Mouse (Mus musculus): ENCODE results near the gene Gsc2. TPM values are rescaled to one million over a fixed set of nuclear protein-coding genes. Genes with fewer than 3 reads are reported as not detected.

Gene Gsc2
- total and polyA plus RNA-seq, 3 experiments: not detected

- peaks cover 9 to 25% of the 10 kb centered on the region in 2 experiments for H3K4me1 ChIP-seq (ENCODE audit: control insufficient read depth in 1 of 2, insufficient read depth in 2 of 2, low read length in 2 of 2)
Observed at GRCm38 (mm10) chr16:17928627-17929104, 13.8 kb upstream of the Gsc2 start.

GRCm38 (mm10) chr16:17928087-17928580, 13.3 kb upstream of the Gsc2 start, which contains the start of gene Slc25a1:
Gene Slc25a1, minus strand, starts transcription at chr16:17928219.
- H3K27ac ChIP-seq (ENCODE audit: control insufficient read depth, low read depth, low read length): peak within 1 kb of the TSS; percentile 96
- peaks cover 0 to 8% of the 10 kb centered on the region in 2 experiments; a peak in 2 of 4 replicates for H3K36me3 ChIP-seq (ENCODE audit: control insufficient read depth in 1 of 2, insufficient read depth in 2 of 2, low read length in 2 of 2)
- peaks cover 9% of the 10 kb centered on the region for H3K79me2 ChIP-seq (ENCODE audit: control insufficient read depth, insufficient read depth, low read length, poor library complexity)
- peaks cover 6 to 20% of the 10 kb centered on the region in 2 experiments for H3K4me1 ChIP-seq (ENCODE audit: control insufficient read depth in 1 of 2, insufficient read depth in 2 of 2, low read length in 2 of 2)
- H3K9ac ChIP-seq (ENCODE audit: control insufficient read depth, low read depth, low read length, poor library complexity, severe bottlenecking): peak within 1 kb of the TSS; percentile 86
- DNase-seq (ENCODE audit: low read depth, low spot score): peak; percentile 95
- no peaks in the 10 kb centered on the region for H3K27me3 ChIP-seq (ENCODE audit: control insufficient read depth in 1 of 2, insufficient read depth in 2 of 2, low read length in 2 of 2)
- H3K4me3 ChIP-seq (ENCODE audit: control insufficient read depth in 1 of 2, insufficient read depth in 1 of 2, low read depth in 2 of 2, low read length in 2 of 2): peak within 1 kb of the TSS; percentile 71 to 80
- no peaks in the 10 kb centered on the region for H3K9me3 ChIP-seq (replicated peaks; ENCODE audit: insufficient read depth, low read length)
- TF ChIP-seq HCFC1 (IDR thresholded peaks at IDR 0.05; ENCODE audit: low read depth, low read length): 0 out of 2 replicates have a peak, but pooled peaks have one; percentile 8
- peak; percentile 90 for TF ChIP-seq POLR2AphosphoS2 (IDR thresholded peaks at IDR 0.05; ENCODE audit: low read length)
- no peak for TF ChIP-seq GABPA (IDR thresholded peaks at IDR 0.05; ENCODE audit: low read depth, low read length)
- no peak for TF ChIP-seq TAL1 (IDR thresholded peaks at IDR 0.05; ENCODE audit: low read length)
- TF ChIP-seq E2F4 (IDR thresholded peaks at IDR 0.05; ENCODE audit: borderline replicate concordance, low read depth, low read length): peak; percentile 38; the same call in 1 of the 2 replicates
- TF ChIP-seq MAFK (IDR thresholded peaks at IDR 0.05; ENCODE audit: borderline replicate concordance, low read depth, low read length): no peak
- peak; percentile 80 for TF ChIP-seq NELFE (IDR thresholded peaks at IDR 0.05; ENCODE audit: low read depth, low read length)
- TF ChIP-seq ZMIZ1 (IDR thresholded peaks at IDR 0.05; ENCODE audit: low read depth, low read length): peak; percentile 15; the same call in 1 of the 2 replicates
- no peak for TF ChIP-seq GATA1 (IDR thresholded peaks at IDR 0.05; ENCODE audit: low read depth, low read length)
- 0 out of 2 replicates have a peak, but pooled peaks have one; percentile 36 for TF ChIP-seq UBTF (IDR thresholded peaks at IDR 0.05; ENCODE audit: borderline replicate concordance, insufficient read depth, low read depth, low read length)
- TF ChIP-seq ETS1 (IDR thresholded peaks at IDR 0.05; ENCODE audit: low read depth, low read length): no peak
- TF ChIP-seq TBP (IDR thresholded peaks at IDR 0.05; ENCODE audit: low read depth, low read length): 0 out of 2 replicates have a peak, but pooled peaks have one; percentile 5
- no peak for TF ChIP-seq MYB (IDR thresholded peaks at IDR 0.05; ENCODE audit: low read depth, low read length)
- TF ChIP-seq POLR2A (IDR thresholded peaks at IDR 0.05; ENCODE audit: control insufficient read depth in 1 of 2, insufficient read depth in 1 of 2, low read depth in 1 of 2, low read length in 2 of 2, poor library complexity in 1 of 2): peak; percentile 14 to 94
- TF ChIP-seq USF2 (IDR thresholded peaks at IDR 0.05; ENCODE audit: borderline replicate concordance in 1 of 2, insufficient read depth in 1 of 2, low read depth in 1 of 2, low read length in 2 of 2): no peak
- peak; percentile 70 for TF ChIP-seq BHLHE40 (IDR thresholded peaks at IDR 0.05; ENCODE audit: borderline replicate concordance, low read depth, low read length)
- no peak for TF ChIP-seq ZNF384 (IDR thresholded peaks at IDR 0.05; ENCODE audit: low read depth, low read length)
- no peak for TF ChIP-seq CHD2 (IDR thresholded peaks at IDR 0.05; ENCODE audit: low read length)
- no peak for TF ChIP-seq ZC3H11A (IDR thresholded peaks at IDR 0.05; ENCODE audit: low read depth, low read length)
- TF ChIP-seq ZKSCAN1 (IDR thresholded peaks at IDR 0.05; ENCODE audit: low read depth, low read length): no peak
- TF ChIP-seq MAX (IDR thresholded peaks at IDR 0.05; ENCODE audit: low read length): peak; percentile 95
- no peak for TF ChIP-seq KAT2A (conservative IDR thresholded peaks at IDR 0.05; ENCODE audit: low read depth, low read length)

More at GRCm38 (mm10) chr16:17928627-17929104, 13.8 kb upstream of the Gsc2 start:
- Histone ChIP-seq H3K9me3 (replicated peaks; ENCODE audit: insufficient read depth, low read length) (no peaks in the 10 kb centered on the region), H3K9ac (ENCODE audit: control insufficient read depth, low read depth, low read length, poor library complexity, severe bottlenecking) (peak overlapping the region; percentile 86), H3K27me3 (ENCODE audit: control insufficient read depth in 1 of 2, insufficient read depth in 2 of 2, low read length in 2 of 2) (no peaks in the 10 kb centered on the region), H3K27ac (ENCODE audit: control insufficient read depth, low read depth, low read length) (peak overlapping the region; percentile 96), H3K36me3 (ENCODE audit: control insufficient read depth in 1 of 2, insufficient read depth in 2 of 2, low read length in 2 of 2) (peaks cover 0 to 14% of the 10 kb centered on the region in 2 experiments; a peak in 2 of 4 replicates), H3K4me3 (ENCODE audit: control insufficient read depth in 1 of 2, insufficient read depth in 1 of 2, low read depth in 2 of 2, low read length in 2 of 2) (peak overlapping the region; percentile 58 to 80), H3K79me2 (ENCODE audit: control insufficient read depth, insufficient read depth, low read length, poor library complexity) (peaks cover 9% of the 10 kb centered on the region)
- peak; percentile 95 for DNase-seq (ENCODE audit: low read depth, low spot score)
- peak; percentile 17; the same call in 1 of the 2 replicates for TF ChIP-seq MYC (IDR thresholded peaks at IDR 0.05; ENCODE audit: low read depth, low read length)
- peak; percentile 58 for TF ChIP-seq RAD21 (IDR thresholded peaks at IDR 0.05; ENCODE audit: low read depth, low read length)
- no peak for TF ChIP-seq ZMIZ1 (IDR thresholded peaks at IDR 0.05; ENCODE audit: low read depth, low read length)
- peak; percentile 26; the same call in 1 of the 2 replicates for TF ChIP-seq ZC3H11A (IDR thresholded peaks at IDR 0.05; ENCODE audit: low read depth, low read length)
- TF ChIP-seq TAL1 (IDR thresholded peaks at IDR 0.05; ENCODE audit: low read length): peak; percentile 74
- TF ChIP-seq TBP (IDR thresholded peaks at IDR 0.05; ENCODE audit: low read depth, low read length): peak; percentile 69; the same call in 1 of the 2 replicates
- TF ChIP-seq CHD1 (IDR thresholded peaks at IDR 0.05; ENCODE audit: low read depth, low read length): no peak
- no peak for TF ChIP-seq KAT2A (conservative IDR thresholded peaks at IDR 0.05; ENCODE audit: low read depth, low read length)
- peak in 1 of 2 experiments; percentile 52; a peak in 1 of 4 replicates for TF ChIP-seq POLR2A (IDR thresholded peaks at IDR 0.05; ENCODE audit: control insufficient read depth in 1 of 2, insufficient read depth in 1 of 2, low read depth in 1 of 2, low read length in 2 of 2, poor library complexity in 1 of 2)
- TF ChIP-seq SMC3 (IDR thresholded peaks at IDR 0.05; ENCODE audit: low read depth, low read length): peak; percentile 69
- TF ChIP-seq EP300 (IDR thresholded peaks at IDR 0.05; ENCODE audit: low read depth in 1 of 2, low read length in 2 of 2): peak; percentile 9 to 24; a peak in 1 of 4 replicates
- TF ChIP-seq MYB (IDR thresholded peaks at IDR 0.05; ENCODE audit: low read depth, low read length): no peak
- TF ChIP-seq JUND (IDR thresholded peaks at IDR 0.05; ENCODE audit: low read depth, low read length): no peak
- TF ChIP-seq GABPA (IDR thresholded peaks at IDR 0.05; ENCODE audit: low read depth, low read length): no peak
- TF ChIP-seq TCF12 (IDR thresholded peaks at IDR 0.05; ENCODE audit: low read depth, low read length): peak; percentile 14; the same call in 1 of the 2 replicates
- peak; percentile 71; the same call in 1 of the 2 replicates for TF ChIP-seq SIN3A (IDR thresholded peaks at IDR 0.05; ENCODE audit: low read length)
- TF ChIP-seq HCFC1 (IDR thresholded peaks at IDR 0.05; ENCODE audit: low read depth, low read length): peak; percentile 74
- TF ChIP-seq CTCF (IDR thresholded peaks at IDR 0.05 in 2 of 3, conservative IDR thresholded peaks at IDR 0.05 in 1 of 3; ENCODE audit: control insufficient read depth in 1 of 3, insufficient read depth in 1 of 3, low read depth in 2 of 3, low read length in 3 of 3, poor library complexity in 1 of 3, severe bottlenecking in 1 of 3): peak; percentile 36 to 94 (median 70)
- 0 out of 2 replicates have a peak, but pooled peaks have one; percentile 29 for TF ChIP-seq GATA1 (IDR thresholded peaks at IDR 0.05; ENCODE audit: low read depth, low read length)
- peak; percentile 37; the same call in 1 of the 2 replicates for TF ChIP-seq ETS1 (IDR thresholded peaks at IDR 0.05; ENCODE audit: low read depth, low read length)

All from MEL (cell line).